Mouse (Mus musculus) ES-CJ7 (cell line): ENCODE data around the gene Tmem87b.
A peak's percentile ranks its signal among the peaks of the same experiment; 100 is the strongest.

Source experiments
- DNase-seq: peaks from one replicate; pipeline ENCODE4 v3.0.0; 2011; ENCODE audit warnings: low read depth, low spot score

Tmem87b gene

DNA sequence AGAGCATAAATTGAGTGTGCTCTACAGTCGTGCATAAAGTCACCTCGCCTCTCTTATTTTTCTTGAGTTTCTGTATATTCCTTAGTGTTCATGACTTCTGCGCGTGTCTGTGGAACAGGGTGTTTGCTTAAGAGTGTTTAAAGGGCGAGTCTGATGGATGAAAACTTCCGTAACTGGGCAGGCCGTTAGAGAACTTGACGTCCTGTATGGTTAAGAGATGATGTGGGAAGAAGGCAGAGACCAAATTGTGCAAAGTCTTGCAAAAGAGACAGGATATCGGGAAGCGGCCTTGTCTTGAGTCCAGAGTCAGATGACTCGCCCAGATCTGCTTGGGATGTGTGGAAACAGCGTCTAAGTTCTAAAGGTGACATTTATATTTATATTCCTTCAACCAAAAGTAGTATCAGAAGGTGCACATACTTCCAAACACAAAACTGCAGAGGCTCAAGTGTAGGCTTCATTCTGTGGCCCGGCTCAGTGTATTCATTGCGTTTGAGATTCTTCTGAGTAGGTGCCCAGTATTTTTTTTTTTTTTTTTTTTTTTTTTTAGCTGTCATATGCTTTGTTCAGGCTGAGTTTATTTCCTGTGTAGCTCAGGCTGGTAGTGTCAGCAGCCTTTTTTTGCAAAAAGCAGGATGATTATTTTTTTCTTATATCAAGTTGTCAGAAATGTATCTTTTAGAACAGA, 1.2 kb downstream of the Tmem87b start:
- DNase-seq = peak; percentile 10

DNA sequence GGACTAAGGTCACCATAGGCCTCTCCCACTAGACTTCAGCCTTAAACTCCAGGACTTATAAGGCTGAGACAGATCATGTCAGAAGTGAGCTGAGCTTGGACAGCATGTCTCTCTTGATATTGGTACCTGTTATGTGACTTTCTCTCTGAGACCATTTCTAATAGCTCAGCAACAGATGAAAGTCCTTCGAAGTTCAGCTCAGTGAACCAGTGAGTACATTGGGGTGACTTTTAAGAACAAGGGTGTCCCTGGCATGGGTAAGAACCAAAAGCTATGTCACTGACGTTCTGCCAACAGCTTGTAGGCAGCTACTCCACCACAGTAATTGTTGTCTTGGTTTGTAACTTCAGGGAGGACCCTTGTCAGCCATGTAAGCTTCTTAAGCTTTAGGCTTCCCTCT, 2.7 kb downstream of the Tmem87b start:
- DNase-seq = no peak

DNA sequence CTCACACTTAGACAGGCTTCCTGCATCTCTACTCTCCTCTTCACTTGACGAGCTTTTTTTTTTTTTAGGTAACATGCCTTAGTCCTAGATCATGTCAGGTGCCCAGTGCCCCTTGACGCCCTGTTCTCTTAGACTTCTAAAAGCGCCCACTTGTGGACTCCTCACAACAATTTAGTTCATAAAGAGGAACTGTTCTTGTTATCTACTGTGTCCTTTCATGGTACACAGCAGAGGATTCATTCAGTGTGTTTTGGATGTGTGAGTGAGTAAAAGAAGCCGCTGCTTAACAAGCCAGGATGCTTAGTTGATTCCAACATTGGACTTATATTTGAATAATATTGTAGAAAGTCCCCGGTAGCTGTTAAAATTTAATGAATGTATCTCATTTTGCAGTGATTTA, 6.0 kb downstream of the Tmem87b start:
- DNase-seq = no peak

DNA sequence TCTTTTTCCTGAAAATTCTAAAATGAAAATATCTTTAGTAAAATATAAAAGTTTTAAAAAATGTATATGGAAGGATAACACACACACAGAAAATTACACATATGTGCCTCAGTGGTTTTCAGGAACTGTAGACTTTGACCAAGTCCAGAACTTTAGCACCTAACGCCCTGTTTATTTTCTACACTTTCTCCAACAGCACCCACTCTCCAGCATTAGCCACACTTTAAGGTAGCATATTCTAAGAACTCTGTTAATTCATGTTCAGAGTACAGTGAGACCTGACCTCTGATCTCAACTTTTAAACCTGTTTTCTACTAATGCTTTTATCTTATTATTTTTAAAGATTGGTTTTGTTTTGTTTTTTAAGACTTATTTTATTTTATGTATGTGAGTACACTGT, 9.9 kb downstream of the Tmem87b start:
- DNase-seq = no peak

DNA sequence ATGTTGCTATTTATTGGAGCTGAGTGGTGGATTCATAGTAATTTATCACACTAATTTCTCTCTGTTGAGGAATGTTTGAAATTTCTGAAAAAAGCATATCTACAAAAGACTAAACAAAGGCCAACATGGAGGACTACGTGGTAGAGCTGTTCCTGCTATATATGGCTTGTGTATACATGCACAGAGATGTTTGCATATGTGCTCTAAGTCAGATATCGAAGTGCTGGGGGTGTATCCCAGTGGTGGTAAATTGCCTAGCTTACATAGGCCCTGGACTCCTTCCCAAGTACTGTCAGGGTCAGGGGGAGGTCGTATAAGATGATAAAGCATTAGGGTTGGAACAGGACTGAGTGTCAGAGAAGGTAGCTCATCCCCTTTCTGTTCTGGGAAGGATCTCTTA, 14.7 kb downstream of the Tmem87b start:
- no peak for DNase-seq

DNA sequence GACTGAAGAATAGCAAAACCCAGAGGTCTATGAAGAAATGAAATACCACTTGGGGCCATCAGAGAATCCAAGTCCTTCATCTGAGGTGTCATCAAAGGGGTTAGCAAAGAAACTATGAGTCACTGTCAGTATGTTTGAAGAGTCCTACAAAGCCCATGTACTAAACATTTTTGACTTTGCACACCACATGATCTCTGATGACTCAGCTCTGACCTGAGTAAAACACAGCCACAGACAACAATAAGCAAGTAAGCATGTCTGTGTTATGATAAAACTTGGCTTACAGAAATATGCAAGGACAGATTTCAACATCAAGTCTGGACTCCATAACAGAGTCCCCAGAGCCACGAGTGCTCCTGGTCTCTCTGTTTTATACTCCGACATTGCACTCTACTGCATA, 15.1 kb downstream of the Tmem87b start:
- no peak for DNase-seq

DNA sequence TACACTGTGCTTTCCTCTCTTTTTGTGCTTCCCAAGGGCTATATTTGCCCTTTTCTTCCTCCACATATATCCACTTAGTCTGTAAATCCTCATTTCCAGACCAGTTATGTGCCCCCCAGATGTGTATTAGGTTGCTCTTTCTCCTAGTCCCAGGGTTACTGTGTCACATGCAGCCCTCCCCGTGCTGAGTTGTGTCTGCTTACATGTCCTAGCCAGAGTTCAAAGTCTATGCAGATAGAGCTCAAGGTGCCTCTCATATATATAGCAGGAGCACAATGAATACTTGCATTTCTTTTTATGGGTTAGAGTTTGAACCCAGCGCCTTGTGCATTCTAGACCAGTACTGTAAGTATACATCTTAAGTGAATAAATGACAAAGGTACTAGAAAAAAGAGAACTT, 15.5 kb downstream of the Tmem87b start:
- DNase-seq = no peak

DNA sequence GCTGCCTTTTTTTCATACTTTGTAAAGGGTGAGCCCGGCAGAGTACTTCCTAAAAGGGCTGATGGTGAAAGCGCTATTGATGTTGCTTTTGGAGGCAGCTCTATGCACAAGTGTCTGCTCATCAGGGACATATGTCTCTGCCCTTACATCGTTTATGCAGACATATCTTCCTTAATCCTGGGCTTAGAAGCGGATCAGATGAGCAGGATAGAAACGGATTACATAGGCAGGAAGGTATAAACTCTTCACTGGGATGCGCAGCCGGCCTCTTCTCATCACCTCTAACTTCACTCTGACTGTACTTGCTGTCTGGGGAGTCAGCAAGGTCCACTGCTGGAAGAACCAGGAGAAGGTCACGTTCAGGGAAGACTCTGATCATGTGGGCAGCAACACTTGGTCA, 19.6 kb downstream of the Tmem87b start:
- DNase-seq = no peak

DNA sequence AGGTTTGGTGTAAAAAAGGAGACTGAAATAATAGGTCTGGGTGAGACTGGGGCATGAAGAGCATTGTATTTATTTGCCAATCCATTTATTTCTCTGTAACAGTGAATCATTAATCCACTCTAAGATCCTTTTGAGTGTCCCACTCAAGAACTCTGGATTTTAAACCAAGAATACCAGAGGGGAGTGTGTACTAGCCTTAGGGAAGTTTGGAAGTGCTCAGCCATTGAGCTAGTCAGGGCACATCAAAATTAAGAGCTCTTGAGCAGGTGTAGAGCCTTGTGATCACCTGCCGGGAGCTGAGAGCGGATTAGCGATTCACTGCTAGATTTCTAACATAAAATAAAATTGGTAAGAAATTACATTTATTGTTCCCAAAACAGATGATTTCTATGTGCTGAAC, 20.7 kb downstream of the Tmem87b start:
- no peak for DNase-seq

DNA sequence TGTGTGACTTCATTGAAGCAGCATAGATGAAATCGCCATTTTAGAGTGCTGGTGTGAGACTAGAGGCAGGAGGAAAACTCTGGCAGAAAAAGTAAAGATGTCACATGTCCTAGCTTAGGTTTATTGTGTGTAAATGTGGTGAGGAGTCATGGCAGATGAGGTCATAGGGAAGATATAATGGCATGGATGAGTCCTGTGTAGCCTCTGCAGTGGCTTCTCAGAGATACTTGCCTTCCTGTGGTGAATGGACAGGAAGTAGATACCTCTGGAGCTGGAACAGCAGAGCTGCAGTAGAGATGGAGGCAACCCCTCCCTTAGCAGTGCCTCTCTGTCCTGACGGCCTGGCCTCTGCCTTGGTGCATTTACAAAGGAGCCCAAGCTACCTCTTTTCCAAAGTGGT, 21.6 kb downstream of the Tmem87b start:
- no peak for DNase-seq

DNA sequence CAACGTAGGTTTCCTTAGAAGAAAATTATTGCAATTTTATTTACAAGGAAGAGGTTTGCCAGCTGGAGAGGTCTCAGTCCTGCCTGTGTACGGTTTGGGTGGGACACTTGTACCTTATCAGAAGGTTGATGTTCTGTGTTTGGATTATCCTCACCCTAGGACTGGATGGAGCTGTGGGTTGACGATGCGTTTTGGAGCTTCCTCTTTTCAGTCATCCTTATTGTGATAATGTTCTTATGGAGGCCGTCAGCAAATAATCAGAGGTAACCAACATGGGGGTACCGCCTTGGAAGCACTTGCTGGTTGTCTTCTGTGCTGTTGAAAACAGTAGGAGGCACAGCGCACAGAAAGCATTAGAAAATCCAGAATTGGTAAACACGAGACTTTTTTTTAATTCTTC, 24.5 kb downstream of the Tmem87b start:
- no peak for DNase-seq

DNA sequence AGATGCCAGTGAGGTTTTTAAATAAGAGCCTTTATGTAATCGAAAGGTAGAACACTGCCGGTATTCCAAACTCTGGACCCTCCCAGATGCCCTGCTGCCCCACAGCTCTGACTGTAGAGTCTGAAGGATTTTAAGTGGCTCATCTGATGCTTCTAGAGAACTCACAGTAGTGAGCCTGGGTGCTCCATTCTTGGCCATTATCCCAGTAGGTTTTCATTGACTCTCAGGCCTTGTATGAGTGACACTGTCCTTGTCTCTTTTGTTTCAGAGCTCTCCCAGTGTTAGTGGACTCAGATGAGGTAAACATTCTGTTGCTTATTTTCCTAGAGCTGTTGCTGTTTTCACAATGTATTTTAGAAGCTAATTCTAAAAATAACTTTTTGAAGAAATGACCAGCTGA, 32.1 kb downstream of the Tmem87b start:
- DNase-seq = no peak

DNA sequence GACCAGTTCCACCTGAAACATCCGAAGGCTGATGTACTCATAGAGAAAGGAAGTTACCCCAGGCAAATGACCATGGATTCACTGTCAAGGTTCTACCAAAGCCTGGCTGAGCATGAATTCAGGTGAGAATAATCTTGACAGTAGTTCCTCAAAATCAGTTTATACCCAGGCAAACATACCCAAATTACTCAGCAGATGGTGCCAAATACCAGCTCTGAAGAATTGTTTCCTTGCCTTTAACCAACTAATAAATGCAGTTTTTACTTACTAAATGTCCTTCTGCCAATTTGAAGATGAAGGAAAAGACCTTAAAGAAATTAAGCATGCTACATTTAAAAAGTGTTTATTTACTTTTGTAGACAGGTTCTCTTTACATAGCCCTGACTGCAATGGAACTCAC, 38.8 kb downstream of the Tmem87b start:
- no peak for DNase-seq

DNA sequence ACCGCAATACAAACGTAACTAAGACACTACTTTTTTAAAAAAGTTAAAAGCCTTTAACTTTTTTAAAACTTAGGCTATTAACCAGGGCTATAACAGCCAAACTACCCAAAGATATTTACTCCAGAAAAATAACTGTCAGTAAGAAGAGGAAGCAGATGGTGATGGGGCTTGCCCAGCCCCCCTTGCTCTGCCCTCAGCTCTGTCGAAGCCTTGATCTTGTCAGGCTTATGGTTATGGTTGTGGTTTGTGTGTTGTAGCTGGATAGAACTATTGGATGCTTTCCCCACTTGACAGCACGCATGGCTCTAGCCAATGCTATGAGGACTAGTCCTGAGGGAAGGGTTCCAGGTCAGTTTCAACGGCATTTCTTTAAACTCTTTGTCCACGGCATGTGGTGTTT, 41.0 kb downstream of the Tmem87b start:
- no peak for DNase-seq

DNA sequence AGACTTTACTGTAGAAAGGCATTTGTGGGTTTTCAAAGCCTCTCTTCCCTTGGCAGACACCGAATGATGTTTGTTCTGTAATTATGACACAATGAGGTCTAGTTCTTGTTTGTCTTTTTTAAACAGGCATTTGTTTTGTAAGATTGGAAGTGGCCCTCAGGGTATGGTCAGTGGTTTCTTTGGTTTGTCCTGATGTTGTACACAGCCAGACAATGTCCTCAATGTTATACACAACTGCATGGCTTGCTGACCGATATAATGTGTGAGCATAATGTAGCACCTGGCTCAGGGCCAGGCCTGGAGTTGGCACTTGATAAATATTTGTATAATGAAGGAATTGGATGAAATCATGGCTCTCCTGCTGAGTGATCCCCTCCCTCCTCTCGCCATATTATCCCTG, 41.9 kb downstream of the Tmem87b start:
- no peak for DNase-seq

DNA sequence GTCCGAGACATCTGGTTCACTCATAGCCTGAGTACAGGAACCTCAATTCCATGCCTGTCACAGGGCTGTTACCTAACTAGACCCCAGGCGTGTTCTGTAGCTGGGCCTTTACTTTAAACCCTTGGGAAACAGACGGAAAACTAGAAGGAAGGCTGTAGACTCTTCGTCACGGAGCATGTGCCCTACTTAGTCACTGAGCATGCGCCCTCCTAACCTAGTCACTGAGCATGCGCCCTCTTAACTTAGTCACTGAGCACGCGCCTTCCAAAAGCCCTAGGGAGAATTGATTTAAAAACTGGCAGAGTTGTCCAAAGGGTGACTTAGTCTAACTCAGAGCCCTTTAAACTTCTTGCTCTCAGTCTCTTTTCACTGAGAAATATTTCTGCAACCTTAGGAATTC, 44.7 kb downstream of the Tmem87b start, which contains the start of gene Fbln7:
Fbln7 (plus strand) TSS at position 346 of the 400 bp plus-strand sequence.
- DNase-seq = no peak

DNA sequence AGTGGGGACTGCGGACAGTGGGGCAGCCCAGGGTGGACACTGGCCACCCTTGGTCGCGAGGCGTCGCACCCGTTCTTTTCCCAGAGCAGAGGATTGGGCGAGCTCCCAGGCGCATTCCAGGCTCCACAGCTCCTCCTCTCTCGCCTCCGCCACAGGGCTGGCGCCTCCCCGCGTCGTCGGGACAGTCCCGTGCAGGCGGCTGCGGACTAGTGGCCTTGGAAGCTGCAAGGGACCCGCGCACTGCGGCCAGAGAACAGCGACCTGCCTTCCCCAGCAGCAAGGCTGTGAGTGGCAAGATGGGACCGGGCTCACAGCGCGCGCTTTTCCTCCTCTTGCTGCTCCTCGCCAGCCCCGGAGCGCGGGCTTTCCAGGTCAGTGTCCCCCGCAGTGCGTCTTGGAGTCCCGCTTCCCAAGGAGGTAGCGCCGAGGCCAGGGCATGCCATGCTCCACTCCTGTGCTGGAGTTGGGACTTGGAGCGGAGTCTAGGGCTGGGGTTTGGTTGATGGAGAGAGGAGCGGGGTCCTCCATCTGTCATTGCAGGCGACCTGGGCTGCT, 45.9 kb downstream of the Tmem87b start:
- DNase-seq = peak; percentile 24

DNA sequence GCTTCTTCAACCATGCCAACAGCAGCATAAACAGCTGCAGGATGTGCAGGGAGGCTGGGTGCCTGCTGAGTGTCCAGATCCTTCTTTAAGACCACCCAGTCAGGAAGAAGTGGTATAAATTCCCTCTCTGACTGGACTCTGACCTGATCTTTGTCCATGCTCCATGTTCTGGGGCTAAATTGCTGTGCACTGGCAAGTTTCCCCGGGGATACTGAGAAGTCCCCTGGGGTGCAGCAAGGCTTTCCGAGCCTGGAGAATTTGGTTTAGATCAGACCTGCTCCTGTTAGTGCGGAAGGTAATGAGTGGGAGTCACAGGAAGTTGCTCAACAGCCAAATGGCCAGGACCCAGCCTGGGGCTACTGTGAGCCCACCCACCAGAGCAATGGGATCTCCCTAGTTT, 47.1 kb downstream of the Tmem87b start:
- DNase-seq = no peak

DNA sequence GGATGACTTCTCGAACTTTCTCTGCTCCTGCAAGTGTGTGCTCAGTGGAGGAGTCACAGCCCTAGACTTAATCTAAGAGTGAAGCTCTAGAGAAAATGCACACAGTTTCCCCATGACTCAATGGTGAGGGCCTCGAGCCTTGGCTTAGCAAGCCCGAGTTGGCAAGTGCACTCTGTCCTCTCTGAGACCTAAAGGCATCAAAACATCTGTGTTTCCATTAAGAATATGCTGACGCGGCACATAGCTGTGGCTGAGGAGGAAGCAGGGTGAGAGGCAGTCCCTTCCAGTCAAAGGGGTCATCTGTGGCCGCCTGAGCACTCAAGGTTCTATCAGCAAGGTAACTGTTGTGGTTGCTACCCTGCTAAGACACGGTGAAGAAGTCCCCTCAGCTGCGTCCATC, 53.7 kb downstream of the Tmem87b start:
- DNase-seq = no peak

DNA sequence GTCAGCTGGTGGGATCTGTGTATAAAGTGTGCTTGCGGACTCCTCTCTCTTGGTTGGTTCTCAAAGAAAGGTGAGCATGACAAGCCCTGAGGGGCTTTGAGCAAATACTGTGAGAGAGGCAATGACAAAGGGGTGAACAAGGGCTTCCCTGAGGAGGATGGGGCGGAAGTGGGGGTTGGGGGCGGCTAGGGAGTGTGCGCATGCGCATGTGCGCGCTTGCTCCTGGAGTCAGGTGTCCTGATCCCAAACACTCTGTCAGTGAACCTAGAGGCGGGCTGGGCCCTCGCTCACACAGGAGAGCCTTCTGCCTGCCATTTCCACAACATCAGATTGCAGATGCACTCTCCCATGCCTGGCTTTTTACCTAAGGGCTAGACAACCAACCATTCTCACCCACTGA, 54.3 kb downstream of the Tmem87b start:
- peak; percentile 78 for DNase-seq

DNA sequence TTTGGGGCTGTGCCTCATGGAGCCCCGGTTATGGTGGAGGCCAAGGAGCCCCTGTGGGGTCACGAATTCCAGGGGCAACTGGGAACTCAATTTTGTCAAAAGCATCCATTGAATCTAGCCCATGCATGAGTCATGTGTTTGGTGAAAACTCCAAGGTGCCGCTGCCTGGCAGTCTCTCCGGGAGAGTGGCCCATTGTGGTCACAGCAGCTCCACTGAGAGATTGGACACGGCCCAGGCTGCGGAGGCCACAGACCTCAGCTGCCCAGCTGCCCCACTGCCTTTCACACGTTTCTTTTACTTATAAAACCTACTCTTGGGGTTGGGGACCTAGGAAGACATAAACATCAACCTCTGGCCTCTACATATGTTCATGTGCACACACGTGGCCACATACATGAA, 57.6 kb downstream of the Tmem87b start:
- DNase-seq = no peak

DNA sequence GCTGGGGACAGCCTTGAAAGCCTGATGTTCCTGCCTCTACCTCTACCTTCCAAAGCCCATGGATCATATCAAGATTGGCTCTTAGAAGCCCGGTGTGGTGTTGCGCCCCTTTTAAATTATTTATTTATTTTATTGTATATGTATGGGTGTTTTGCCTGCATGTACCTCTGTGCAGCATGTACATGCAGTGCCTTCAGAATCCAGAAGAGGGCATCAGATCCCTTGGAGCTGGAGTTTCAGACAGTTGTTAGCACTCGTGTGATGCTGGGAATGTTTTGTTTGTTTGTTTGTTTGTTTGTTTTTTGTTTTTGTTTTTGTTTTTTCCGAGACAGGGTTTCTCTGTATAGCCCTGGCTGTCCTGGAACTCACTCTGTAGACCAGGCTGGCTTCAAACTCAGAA, 63.3 kb downstream of the Tmem87b start:
- peak; percentile 60 for DNase-seq

DNA sequence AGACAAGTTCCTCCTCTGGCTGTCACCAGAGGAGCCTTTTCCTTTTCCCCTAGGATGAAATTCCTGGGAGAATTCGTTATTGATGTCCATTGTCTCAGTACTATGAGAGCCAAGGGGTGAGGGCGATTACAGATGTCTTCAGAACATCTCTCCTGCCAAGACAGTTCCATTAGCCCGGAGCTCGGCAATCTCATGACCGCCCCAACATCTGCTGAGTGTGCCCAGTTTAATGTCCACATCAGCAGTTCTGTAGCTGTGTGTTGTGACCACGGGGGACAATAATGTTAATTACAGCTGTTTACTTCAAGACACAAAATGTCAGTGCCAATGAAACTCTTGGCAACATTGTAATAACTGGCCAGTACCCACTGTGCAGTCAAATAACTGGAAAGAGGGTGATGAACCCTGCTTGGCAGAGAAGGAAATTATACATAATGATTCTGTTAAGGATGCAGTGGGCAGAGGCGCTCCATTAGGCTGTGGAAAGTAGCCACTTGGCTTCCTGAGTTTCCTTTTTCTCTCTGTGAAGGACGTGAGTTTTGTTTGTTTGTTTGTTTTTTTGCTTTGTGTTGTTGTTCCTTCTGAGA, 67.4 kb downstream of the Tmem87b start:
- DNase-seq = no peak
